8 mouse cellular contexts compared by ENCODE assay signal in genomic region chr16:55950946-55951678, GRCm38 (mm10). TPM values are rescaled to one million over a fixed set of nuclear protein-coding genes. Genes with fewer than 3 reads are reported as not detected.
DNase-seq lines count a peak whose midpoint lies in the region; ATAC-seq and TF ChIP-seq lines count a peak whose summit lies in the region.

No protein-coding gene starts in this region.

- H3K9me3 ChIP-seq in limb, embryonic 15.5 days = no peaks in the 10 kb centered on the region
- H3K9me3 ChIP-seq in midbrain, embryonic 15.5 days = no peaks in the 10 kb centered on the region

- H3K27me3 ChIP-seq in kidney, adult 2 months (replicated peaks; ENCODE audit: control insufficient read depth, insufficient read depth, low read length) = no peaks in the 10 kb centered on the region
- no peaks in the 10 kb centered on the region for H3K27me3 ChIP-seq in limb, embryonic 15.5 days
- H3K27me3 ChIP-seq in midbrain, embryonic 15.5 days (replicated peaks) = no peaks in the 10 kb centered on the region
- no peaks in the 10 kb centered on the region for H3K27me3 ChIP-seq in spleen, adult 2 months (ENCODE audit: control insufficient read depth, insufficient read depth, low read length)

- H3K4me2 ChIP-seq in limb, embryonic 15.5 days = 0 out of 2 replicates have a peak overlapping the region, but pooled peaks have one; percentile 10
- H3K4me2 ChIP-seq in midbrain, embryonic 15.5 days = no peak overlapping the region

- peak; percentile 67 for TF ChIP-seq CTCF in kidney, adult 2 months (conservative IDR thresholded peaks at IDR 0.05; ENCODE audit: insufficient read depth, insufficient read length, low read depth, low read length)
- TF ChIP-seq CTCF in spleen, adult 2 months (IDR thresholded peaks at IDR 0.05; ENCODE audit: extremely low read depth, insufficient read depth, insufficient read length, insufficient replicate concordance) = peak; percentile 24; the same call in 1 of the 2 replicates

- no peak overlapping the region for H3K27ac ChIP-seq in kidney, adult 2 months (ENCODE audit: insufficient read depth, low read depth, low read length)
- no peak overlapping the region for H3K27ac ChIP-seq in limb, embryonic 15.5 days
- no peak overlapping the region for H3K27ac ChIP-seq in midbrain, embryonic 15.5 days
- H3K27ac ChIP-seq in spleen, adult 2 months (ENCODE audit: insufficient read depth, low read length) = peak overlapping the region; percentile 75

- TF ChIP-seq POLR2A in kidney, adult 2 months (IDR thresholded peaks at IDR 0.05; ENCODE audit: low read depth, low read length) = no peak
- no peak for TF ChIP-seq POLR2A in spleen, adult 2 months (IDR thresholded peaks at IDR 0.05; ENCODE audit: low read depth, low read length)

- no peak overlapping the region for H3K9ac ChIP-seq in limb, embryonic 15.5 days
- no peak overlapping the region for H3K9ac ChIP-seq in midbrain, embryonic 15.5 days

- H3K4me3 ChIP-seq in kidney, adult 2 months (ENCODE audit: insufficient read depth, low read depth, low read length) = no peak overlapping the region
- H3K4me3 ChIP-seq in limb, embryonic 15.5 days = no peak overlapping the region
- no peak overlapping the region for H3K4me3 ChIP-seq in midbrain, embryonic 15.5 days
- no peak overlapping the region for H3K4me3 ChIP-seq in spleen, adult 2 months (ENCODE audit: extremely low read depth, insufficient read depth, insufficient read length)

- WGBS in kidney, adult 2 months = 39% methylated on average over 19 of the region's 19 CpGs
- WGBS in limb, embryonic 15.5 days = 39% methylated on average over 19 of the region's 19 CpGs
- WGBS in midbrain, embryonic 15.5 days = 41% methylated on average over 19 of the region's 19 CpGs
- 27% methylated on average over 19 of the region's 19 CpGs for WGBS in spleen, adult 2 months

- peak; percentile 92 for ATAC-seq in granulocyte monocyte progenitor cell, adult 5-6 weeks (replicated peaks; ENCODE audit: poor library complexity, severe bottlenecking)
- no peak for ATAC-seq in limb, embryonic 15.5 days (ENCODE audit: insufficient number of reproducible peaks, low FRiP score, low TSS enrichment, low read depth)
- peak; percentile 63; the same call in 1 of the 2 replicates for ATAC-seq in midbrain, embryonic 15.5 days (replicated peaks)

- no peaks in the 10 kb centered on the region for H3K4me1 ChIP-seq in kidney, adult 2 months (ENCODE audit: control insufficient read depth, insufficient read depth, low read length)
- no peaks in the 10 kb centered on the region for H3K4me1 ChIP-seq in limb, embryonic 15.5 days
- no peaks in the 10 kb centered on the region for H3K4me1 ChIP-seq in midbrain, embryonic 15.5 days
- H3K4me1 ChIP-seq in spleen, adult 2 months (ENCODE audit: control insufficient read depth, insufficient read depth, insufficient read length) = peaks cover 10% of the 10 kb centered on the region; the same call in 1 of the 2 replicates

- no peaks in the 10 kb centered on the region for H3K36me3 ChIP-seq in kidney, adult 2 months (ENCODE audit: control insufficient read depth, insufficient read depth, low read length)
- H3K36me3 ChIP-seq in limb, embryonic 15.5 days = no peaks in the 10 kb centered on the region
- no peaks in the 10 kb centered on the region for H3K36me3 ChIP-seq in midbrain, embryonic 15.5 days (replicated peaks)
- no peaks in the 10 kb centered on the region for H3K36me3 ChIP-seq in spleen, adult 2 months (ENCODE audit: control insufficient read depth, insufficient read depth, low read length)

- DNase-seq in urinary bladder, adult 18-20 months (ENCODE audit: low spot score in 2 of 2) = peak; percentile 41 to 50
- DNase-seq in urinary bladder, adult 2 months (ENCODE audit: low spot score) = no peak
- DNase-seq in cerebellum, postnatal 25 days = peak; percentile 53 to 84
- peak; percentile 85 for DNase-seq in kidney, adult 2 months
- peak; percentile 77 to 81 for DNase-seq in spleen, adult 2 months (ENCODE audit: low read depth in 1 of 2, low spot score in 2 of 2)

RNA-seq across cellular contexts. Expression of gene Rpl24, which starts 15.0 kb away (rescaled TPM):
- polyA plus RNA-seq in urinary bladder, adult 2 months (2012; rRNA removed) = 872 and 875 TPM in 2 replicates
- 1,672 and 1,793 TPM in 2 replicates for total RNA-seq in granulocyte monocyte progenitor cell, adult 5-6 weeks (2014; fragmentation: Nextera tagmentation)
- total RNA-seq in granulocyte monocyte progenitor cell, adult 5-6 weeks (2017) = 1,306 and 1,376 TPM in 2 replicates
- 175 and 226 TPM in 2 replicates for polyA plus RNA-seq in kidney, adult 2 months (2012; rRNA removed)
- polyA plus RNA-seq in limb, embryonic 15.5 days (2015; fragmentation: Nextera tagmentation; extraction: Ambion mirVana) = 617 and 730 TPM in 2 replicates
- 415 and 447 TPM in 2 replicates for polyA plus RNA-seq in midbrain, embryonic 15.5 days (2015; fragmentation: Nextera tagmentation; extraction: Ambion mirVana)
- 76.2 and 82.6 TPM in 2 replicates for polyA plus RNA-seq in spleen, adult 2 months (2012; rRNA removed)

RNA-seq across cellular contexts. Expression of gene Cep97, which starts 16.5 kb away (rescaled TPM):
- 3.0 and 3.7 TPM in 2 replicates for polyA plus RNA-seq in urinary bladder, adult 2 months (2012; rRNA removed)
- total RNA-seq in granulocyte monocyte progenitor cell, adult 5-6 weeks (2014; fragmentation: Nextera tagmentation) = 15.2 and 16.5 TPM in 2 replicates
- 17.0 and 25.5 TPM in 2 replicates for total RNA-seq in granulocyte monocyte progenitor cell, adult 5-6 weeks (2017)
- 1.5 and 2.5 TPM in 2 replicates for polyA plus RNA-seq in kidney, adult 2 months (2012; rRNA removed)
- 7.2 and 8.6 TPM in 2 replicates for polyA plus RNA-seq in limb, embryonic 15.5 days (2015; fragmentation: Nextera tagmentation; extraction: Ambion mirVana)
- polyA plus RNA-seq in midbrain, embryonic 15.5 days (2015; fragmentation: Nextera tagmentation; extraction: Ambion mirVana) = 14.3 and 14.5 TPM in 2 replicates
- polyA plus RNA-seq in spleen, adult 2 months (2012; rRNA removed) = 1.7 TPM in 2 replicates

RNA-seq across cellular contexts. Expression of gene Zbtb11, which starts 22.6 kb away (rescaled TPM):
- polyA plus RNA-seq in urinary bladder, adult 2 months (2012; rRNA removed) = 11.7 and 11.8 TPM in 2 replicates
- total RNA-seq in granulocyte monocyte progenitor cell, adult 5-6 weeks (2014; fragmentation: Nextera tagmentation) = 28.3 and 30.6 TPM in 2 replicates
- 41.1 and 48.1 TPM in 2 replicates for total RNA-seq in granulocyte monocyte progenitor cell, adult 5-6 weeks (2017)
- polyA plus RNA-seq in kidney, adult 2 months (2012; rRNA removed) = 2.9 and 3.2 TPM in 2 replicates
- polyA plus RNA-seq in limb, embryonic 15.5 days (2015; fragmentation: Nextera tagmentation; extraction: Ambion mirVana) = 17.7 and 20.9 TPM in 2 replicates
- 22.8 and 24.8 TPM in 2 replicates for polyA plus RNA-seq in midbrain, embryonic 15.5 days (2015; fragmentation: Nextera tagmentation; extraction: Ambion mirVana)
- 3.9 and 4.7 TPM in 2 replicates for polyA plus RNA-seq in spleen, adult 2 months (2012; rRNA removed)

RNA-seq across cellular contexts. Expression of gene Nxpe3, which starts 56.0 kb away (rescaled TPM):
- polyA plus RNA-seq in urinary bladder, adult 2 months (2012; rRNA removed) = 3.9 and 4.4 TPM in 2 replicates
- total RNA-seq in granulocyte monocyte progenitor cell, adult 5-6 weeks (2014; fragmentation: Nextera tagmentation) = 4.9 and 7.3 TPM in 2 replicates
- 4.2 and 6.1 TPM in 2 replicates for total RNA-seq in granulocyte monocyte progenitor cell, adult 5-6 weeks (2017)
- 4.6 and 4.9 TPM in 2 replicates for polyA plus RNA-seq in kidney, adult 2 months (2012; rRNA removed)
- 0.45 and 0.59 TPM in 2 replicates for polyA plus RNA-seq in limb, embryonic 15.5 days (2015; fragmentation: Nextera tagmentation; extraction: Ambion mirVana)
- polyA plus RNA-seq in midbrain, embryonic 15.5 days (2015; fragmentation: Nextera tagmentation; extraction: Ambion mirVana) = 1.3 and 1.5 TPM in 2 replicates
- polyA plus RNA-seq in spleen, adult 2 months (2012; rRNA removed) = 6.0 and 6.1 TPM in 2 replicates
